Mouse (Mus musculus) retina, adult 2 months (tissue): ENCODE results near the gene Cdc26.

Experiments
- DNase-seq: peaks from one replicate; pipeline ENCODE4 v3.0.0-alpha.2; 2012; ENCODE audit warnings: low read depth, low spot score

The Cdc26 gene

GRCm38 (mm10) chr4:62361571-62361970, 46.9 kb downstream of the Cdc26 start:
- no peak for DNase-seq

DNA sequence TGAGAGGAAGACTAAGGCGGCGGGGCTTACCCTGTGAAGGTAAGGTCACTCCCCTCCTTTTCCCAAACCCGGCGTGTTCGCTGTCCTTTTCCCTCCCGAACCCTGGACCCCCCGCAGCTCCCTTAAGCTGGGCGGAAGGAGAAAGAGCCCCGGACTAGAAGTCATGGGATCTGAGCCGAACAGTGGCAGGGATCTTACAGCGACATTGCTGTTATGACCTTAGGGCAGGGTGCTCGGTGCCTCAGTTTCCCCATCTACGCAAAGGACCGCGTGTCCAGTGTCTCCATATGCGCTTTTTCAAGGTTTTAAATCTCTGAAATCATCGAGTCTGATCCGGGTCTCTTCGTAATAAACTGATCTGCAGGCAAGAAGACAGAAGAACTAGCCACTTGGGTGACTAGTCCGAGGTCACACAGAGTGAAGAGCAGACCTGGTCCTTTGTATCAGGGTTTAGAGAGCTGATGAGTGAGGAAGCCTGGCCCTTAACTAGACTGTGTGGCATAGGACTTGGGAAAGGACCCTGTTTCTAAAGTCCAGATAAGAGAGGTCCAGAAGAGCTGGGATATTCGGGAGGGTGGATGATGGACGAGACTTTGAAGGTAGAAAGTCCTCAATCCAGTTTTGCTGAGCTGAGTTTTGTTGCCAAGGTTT, 47.5 kb downstream of the Cdc26 start:
- no peak for DNase-seq

DNA sequence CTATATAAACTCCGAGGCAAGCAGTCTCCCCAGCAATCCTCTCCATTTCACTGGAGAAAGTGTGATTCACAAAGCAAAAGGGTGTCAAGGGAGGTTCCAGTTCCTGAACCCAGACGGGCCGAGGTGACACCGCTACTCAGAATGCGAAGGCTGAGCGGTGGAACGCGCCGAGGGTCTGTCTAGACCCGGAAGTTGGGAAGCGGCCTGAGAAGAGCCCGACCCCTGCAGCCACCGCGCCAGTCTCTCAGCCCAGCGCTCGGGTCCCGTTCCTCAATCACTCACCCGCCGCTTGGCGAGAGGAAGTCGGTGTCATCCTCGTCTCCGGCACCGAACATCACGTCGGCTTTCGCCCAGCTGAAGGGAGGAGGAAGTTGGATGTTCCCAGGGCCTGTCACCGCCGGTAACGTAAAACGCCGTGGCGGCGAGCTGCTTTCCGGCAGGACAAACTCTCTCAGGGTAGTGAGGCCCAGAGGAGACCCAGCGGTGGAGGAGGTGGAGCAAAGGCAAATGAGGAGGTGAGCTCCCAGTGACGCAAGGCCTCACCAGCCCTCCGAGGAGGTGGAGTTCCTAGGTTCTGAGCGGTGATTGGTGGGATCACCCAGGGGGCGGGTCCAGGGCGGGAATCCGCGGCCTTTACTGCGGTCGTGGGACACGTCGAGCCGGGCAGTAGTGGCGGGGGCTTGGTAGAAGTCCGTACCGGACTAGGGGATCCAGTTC, 48.2 kb downstream of the Cdc26 start, which contains the start of the genes Fkbp15 and Slc31a1:
TSS of gene Fkbp15 (minus strand) at position 461 of the 717 bp plus-strand sequence.
TSS of gene Slc31a1 (plus strand) at position 640 of the 717 bp plus-strand sequence.
- DNase-seq: peak; percentile 95

- no peak for DNase-seq
Measured at GRCm38 (mm10) chr4:62359256-62359775, 49.1 kb downstream of the Cdc26 start.

GRCm38 (mm10) chr4:62357631-62358148, 50.8 kb downstream of the Cdc26 start:
- no peak for DNase-seq

GRCm38 (mm10) chr4:62349371-62349770, 59.1 kb downstream of the Cdc26 start:
- DNase-seq: no peak

GRCm38 (mm10) chr4:62348329-62348705, 60.1 kb downstream of the Cdc26 start:
- no peak for DNase-seq

DNA sequence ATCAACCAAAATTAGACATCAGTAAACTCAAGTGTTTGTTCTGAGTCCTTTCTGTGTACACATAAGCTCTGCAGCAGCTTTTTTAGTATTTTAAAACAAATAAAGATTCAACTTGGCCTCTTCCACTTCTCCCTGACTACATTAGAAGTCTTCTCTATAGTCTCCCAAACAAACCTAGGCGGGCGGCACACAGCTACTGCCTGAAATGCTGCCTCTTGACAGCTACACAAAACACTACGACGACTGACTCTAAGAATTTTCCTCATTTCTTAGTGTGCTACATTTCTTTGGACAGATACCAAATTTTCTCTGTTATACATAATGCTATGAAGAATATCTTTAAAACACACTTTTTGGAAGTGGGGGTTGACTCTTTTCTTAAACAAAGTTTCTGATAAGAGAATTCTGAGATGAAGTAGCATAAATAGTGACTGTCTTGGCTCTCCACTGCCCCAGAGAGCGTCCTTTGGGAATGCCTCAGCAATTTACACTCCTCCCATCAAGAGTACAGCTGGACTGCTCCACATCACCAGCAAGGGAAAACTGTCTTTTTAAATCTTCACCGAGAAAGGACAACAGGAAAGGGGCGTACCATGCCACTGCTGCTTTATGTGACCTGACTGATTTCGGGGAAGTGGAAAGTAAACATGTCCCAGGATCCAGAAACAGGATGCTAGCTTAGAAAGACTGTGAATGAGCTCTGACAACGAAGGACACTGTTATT, 60.7 kb downstream of the Cdc26 start:
- DNase-seq: no peak

DNA sequence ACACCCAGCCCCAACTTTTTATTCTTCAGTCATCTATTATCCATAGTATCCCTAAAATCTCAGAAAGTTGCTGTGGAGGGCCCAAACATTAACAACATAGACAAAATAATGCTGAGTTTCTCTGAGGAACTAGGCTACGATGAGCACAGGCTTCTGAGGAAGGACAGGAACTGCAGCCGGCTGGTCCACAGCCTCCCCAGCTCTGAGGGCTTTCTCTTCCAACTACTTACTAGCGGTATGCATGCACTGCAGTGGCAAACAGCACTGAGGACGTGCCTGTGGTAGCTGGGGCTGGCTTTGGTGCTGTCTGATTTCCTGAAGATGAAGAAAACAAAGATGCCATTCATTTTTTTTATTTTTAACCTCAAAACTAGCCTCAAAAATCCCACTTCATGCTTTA, 62.6 kb downstream of the Cdc26 start:
- DNase-seq: no peak

GRCm38 (mm10) chr4:62344000-62344399, 64.4 kb downstream of the Cdc26 start:
- no peak for DNase-seq

GRCm38 (mm10) chr4:62338536-62338935, 69.9 kb downstream of the Cdc26 start:
- no peak for DNase-seq
